Mouse (Mus musculus) midbrain, postnatal 0 days (tissue): ENCODE results near the gene Gm45618. TPM values are rescaled to one million over a fixed set of nuclear protein-coding genes. Genes with fewer than 3 reads are reported as not detected.

Source experiments
- ATAC-seq: fragments of 200-750 bp; cut with Nextera tagmentation; 2 replicates; pipeline ENCODE4 v1.8.0; 2017; ENCODE audit warnings: moderate number of reproducible peaks, mild to moderate bottlenecking, moderate TSS enrichment, moderate library complexity; ENCODE audit not compliant: low FRiP score
- DNase-seq: peaks from one replicate; pipeline ENCODE4 v3.0.0-alpha.2; 2015; ENCODE audit warnings: low spot score
- H3K27ac ChIP-seq: fragments of 300-500 bp; sonication (generic); 2 replicates; pipeline ENCODE4 v1.5.1; 2014; ENCODE audit warnings: low read depth, mild to moderate bottlenecking, low read length, mixed read lengths
- H3K27me3 ChIP-seq: fragments of 300-500 bp; sonication (generic); 2 replicates; pipeline ENCODE4 v1.6.1; 2014; ENCODE audit warnings: low read length, control low read depth, mixed read lengths; ENCODE audit not compliant: insufficient read depth
- H3K36me3 ChIP-seq: fragments of 300-500 bp; sonication (generic); 2 replicates; pipeline ENCODE4 v1.6.1; 2014; ENCODE audit warnings: low read length, control low read depth, mixed read lengths; ENCODE audit not compliant: insufficient read depth
- H3K4me1 ChIP-seq: fragments of 300-500 bp; sonication (generic); 2 replicates; pipeline ENCODE4 v1.6.1; 2014; ENCODE audit warnings: mild to moderate bottlenecking, control low read depth, antibody characterized with exemption, low read length, mixed read lengths; ENCODE audit not compliant: insufficient read depth
- H3K4me2 ChIP-seq: fragments of 300-500 bp; sonication (generic); 2 replicates; pipeline ENCODE4 v1.6.1; 2014; ENCODE audit warnings: low read depth, mild to moderate bottlenecking, low read length, mixed read lengths; ENCODE audit not compliant: poor library complexity, severe bottlenecking
- H3K4me3 ChIP-seq: fragments of 300-500 bp; sonication (generic); 2 replicates; pipeline ENCODE4 v1.5.1; 2014; ENCODE audit warnings: low read depth, mild to moderate bottlenecking, low read length, moderate library complexity
- H3K9ac ChIP-seq: fragments of 300-500 bp; sonication (generic); replicated peaks from 2 replicates; pipeline ENCODE4 v1.6.1; 2014; ENCODE audit warnings: mild to moderate bottlenecking, low read length, moderate library complexity, mixed read lengths; ENCODE audit not compliant: poor library complexity, severe bottlenecking
- H3K9me3 ChIP-seq: fragments of 300-500 bp; sonication (generic); 2 replicates; pipeline ENCODE4 v1.6.1; 2016; ENCODE audit warnings: low read length, control low read depth
- CTCF ChIP-seq: IDR thresholded peaks from 2 replicates; pipeline ENCODE4 v1.5.1; 2016; ENCODE audit warnings: antibody characterized with exemption, mild to moderate bottlenecking
- WGBS: fragments of 180-500 bp; shearing (Covaris S2); extraction: QIAGEN DNeasy Blood & Tissue Kit; methylation state at CpG from one replicate; pipeline ENCODE4 v1.1.7; 2014; 5-methylcytosine and 5-hydroxymethylcytosine counted together
- polyA plus RNA-seq: library from polyadenylated mRNA; unstranded; fragments of >200 nt; fragmentation: Nextera tagmentation; extraction: Ambion mirVana; gene quantifications from 2 replicates; pipeline ENCODE4 v1.2.1, GENCODE M21; 2015
- total RNA-seq: library from RNA; depleted of rRNA; stranded (reverse); fragments of >200 nt; gene quantifications from 2 replicates; pipeline ENCODE4 v1.2.3, GENCODE M21; 2014

Gm45618 gene
- total and polyA plus RNA-seq, 2 experiments from 2014 or later = not detected

DNA sequence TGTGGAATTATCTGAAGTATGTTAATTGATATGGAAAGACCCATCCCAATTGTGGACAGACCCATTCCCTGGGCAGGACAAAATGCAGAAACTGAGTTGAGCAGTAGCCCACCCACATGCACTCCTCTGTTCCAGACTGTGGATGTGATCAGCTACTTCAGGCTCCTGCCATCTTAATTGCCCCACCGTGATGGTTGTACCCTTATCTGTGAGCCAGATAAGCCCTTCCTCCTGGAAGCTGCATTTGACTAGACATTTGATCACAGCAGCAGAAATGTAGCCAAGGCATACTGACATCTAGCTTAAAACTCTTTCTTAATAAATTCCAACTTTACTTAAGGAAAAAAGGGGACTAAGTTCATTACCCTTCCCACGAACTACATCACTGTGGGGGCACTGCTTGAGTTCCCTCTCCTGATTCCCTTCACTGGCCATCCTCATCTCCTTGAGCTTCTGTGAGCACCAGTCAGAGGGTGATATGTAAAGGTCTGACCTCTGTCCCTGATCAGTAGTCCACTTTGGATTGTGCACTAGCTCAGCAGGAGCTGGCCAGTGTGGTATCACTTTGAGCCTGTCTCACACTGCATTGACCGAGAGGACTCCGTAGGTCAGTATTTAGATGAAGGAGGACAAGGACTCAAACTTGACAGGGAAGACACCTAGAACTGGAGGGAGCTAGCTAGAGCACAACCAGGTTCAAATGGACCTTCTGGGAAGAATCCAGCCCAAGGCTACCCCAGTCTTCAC, 34.2 kb downstream of the Gm45618 start:
- Histone ChIP-seq H3K9ac (no peak overlapping the region), H3K36me3 (peaks cover 63% of the 10 kb centered on the region), H3K4me3 (no peak overlapping the region), H3K27me3 (no peaks in the 10 kb centered on the region), H3K27ac (no peak overlapping the region), H3K4me1 (peaks cover 25% of the 10 kb centered on the region; the same call in 1 of the 2 replicates), H3K4me2 (no peak overlapping the region), H3K9me3 (no peaks in the 10 kb centered on the region)
- DNase-seq (no peak), ATAC-seq (no peak)
- WGBS = 90% methylated on average over 4 of the region's 4 CpGs
- no peak for TF ChIP-seq CTCF

DNA sequence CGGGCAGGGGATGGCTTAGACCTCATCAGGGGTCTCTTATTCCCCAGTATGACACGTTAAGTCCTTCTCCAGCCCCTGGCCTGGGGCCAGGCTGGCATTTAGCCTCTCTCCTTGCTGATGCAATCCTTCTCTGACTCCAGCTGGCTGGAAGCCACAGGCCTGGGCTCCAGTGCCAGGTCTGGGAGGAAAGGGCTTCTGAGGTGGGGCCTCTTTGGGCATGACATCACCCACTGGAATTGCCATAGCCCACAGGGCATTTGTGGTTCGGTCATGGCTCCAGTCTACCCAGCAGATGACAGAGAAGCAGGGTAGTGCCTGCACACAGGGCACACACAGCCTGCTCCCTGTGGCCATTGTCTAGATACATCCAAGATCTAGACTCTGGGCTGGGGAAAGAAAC, 35.7 kb downstream of the Gm45618 start:
- no peak for TF ChIP-seq CTCF
- Histone ChIP-seq H3K36me3 (peaks cover 76% of the 10 kb centered on the region), H3K4me1 (peaks cover 10% of the 10 kb centered on the region; the same call in 1 of the 2 replicates), H3K4me2 (no peak overlapping the region), H3K27me3 (no peaks in the 10 kb centered on the region), H3K9ac (no peak overlapping the region), H3K4me3 (no peak overlapping the region), H3K27ac (no peak overlapping the region), H3K9me3 (no peaks in the 10 kb centered on the region)
- 28% methylated on average over 3 of the region's 3 CpGs for WGBS
- DNase-seq = peak; percentile 88
- ATAC-seq = 0 out of 2 replicates have a peak, but pooled peaks have one; percentile 8

DNA sequence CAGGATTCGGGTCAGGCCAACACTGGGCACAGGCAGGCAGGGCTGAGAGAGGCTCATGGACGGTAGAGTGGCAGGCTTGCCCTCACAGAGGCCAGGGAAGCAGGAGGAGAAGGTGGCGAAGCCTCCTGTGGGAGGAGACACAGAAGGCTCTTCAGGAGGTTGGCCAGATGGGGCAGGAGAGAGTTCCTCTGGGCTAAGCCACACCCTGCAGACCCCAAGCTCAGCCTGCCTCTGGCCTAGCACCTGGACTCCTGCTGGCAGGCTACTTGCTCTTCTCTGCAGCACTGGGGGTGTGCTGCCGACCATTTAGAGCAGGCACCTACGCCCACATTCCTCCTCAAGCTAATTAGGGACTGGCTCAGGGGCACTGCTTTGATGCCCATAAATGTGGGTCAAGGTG, 36.1 kb downstream of the Gm45618 start:
- Histone ChIP-seq H3K4me2 (no peak overlapping the region), H3K4me3 (no peak overlapping the region), H3K9ac (no peak overlapping the region), H3K27me3 (no peaks in the 10 kb centered on the region), H3K9me3 (no peaks in the 10 kb centered on the region), H3K27ac (no peak overlapping the region), H3K4me1 (0 out of 2 replicates have a peak, but pooled peaks cover 6% of the 10 kb centered on the region), H3K36me3 (peaks cover 76% of the 10 kb centered on the region)
- no peak for TF ChIP-seq CTCF
- no peak for ATAC-seq
- DNase-seq = no peak
- WGBS = 30% methylated on average over 5 of the region's 5 CpGs

DNA sequence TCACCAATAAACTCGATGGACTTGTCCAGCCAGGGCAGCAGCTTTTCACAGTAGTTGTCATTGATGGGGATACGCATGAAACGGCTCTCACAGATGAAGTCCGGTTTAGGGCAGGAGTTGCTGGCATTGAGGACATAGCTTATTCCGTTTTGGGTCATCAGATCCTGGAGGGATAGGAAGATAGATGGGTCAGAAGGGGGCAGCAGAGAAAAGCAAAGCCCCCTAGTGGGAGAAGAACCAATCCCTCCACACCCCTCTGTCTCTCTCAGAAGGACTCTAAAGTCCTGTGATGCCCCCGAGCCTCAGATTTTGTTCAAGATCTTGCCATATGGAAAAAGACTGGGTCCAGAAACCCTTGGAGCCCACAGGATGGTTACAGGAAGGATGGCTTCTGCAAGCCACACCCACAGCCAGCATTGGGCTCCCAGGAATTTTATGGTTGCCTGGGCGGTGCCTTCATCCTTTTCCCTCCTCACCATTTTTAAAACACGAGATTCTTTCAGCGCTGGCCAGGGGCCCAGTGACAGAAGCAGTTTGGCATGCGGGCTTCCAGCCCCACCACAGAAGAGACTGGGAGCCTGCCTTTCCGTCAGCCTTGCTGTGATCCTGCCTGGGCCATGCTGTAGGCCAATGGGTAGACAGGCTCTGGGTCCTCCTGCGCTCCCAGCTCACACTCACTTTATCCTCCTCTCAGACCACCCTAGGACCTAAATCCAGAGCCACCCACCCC, 36.8 kb downstream of the Gm45618 start:
- H3K4me3 ChIP-seq = no peak overlapping the region
- 41% methylated on average over 12 of the region's 12 CpGs for WGBS
- ATAC-seq (no peak), DNase-seq (no peak)
- H3K9ac ChIP-seq = no peak overlapping the region
- peak; percentile 50 for TF ChIP-seq CTCF
- H3K4me1 ChIP-seq = 0 out of 2 replicates have a peak, but pooled peaks cover 3% of the 10 kb centered on the region
- H3K27ac ChIP-seq = no peak overlapping the region
- no peaks in the 10 kb centered on the region for H3K9me3 ChIP-seq
- no peaks in the 10 kb centered on the region for H3K27me3 ChIP-seq
- H3K36me3 ChIP-seq = peaks cover 77% of the 10 kb centered on the region
- H3K4me2 ChIP-seq = no peak overlapping the region

DNA sequence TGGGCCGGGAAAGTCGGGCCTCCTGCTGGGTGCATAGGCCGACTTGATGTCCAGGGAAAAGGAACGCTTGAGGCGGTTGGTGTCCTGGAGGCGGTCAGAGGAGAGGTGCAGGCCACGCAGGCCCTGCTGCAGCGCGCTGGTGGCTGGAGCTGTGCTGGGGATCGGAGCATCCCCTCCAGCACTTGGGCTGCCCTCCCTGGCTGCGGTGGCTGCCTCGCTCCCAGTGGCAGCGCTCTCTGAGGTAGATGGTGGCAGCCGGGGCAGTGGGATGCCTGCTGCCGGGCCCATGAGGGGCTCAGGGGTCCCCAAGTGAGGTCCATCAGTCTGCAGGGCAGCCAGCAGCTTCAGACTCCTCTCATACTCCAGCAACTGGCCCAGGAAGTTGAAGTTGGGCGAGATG, 37.9 kb downstream of the Gm45618 start:
- Histone ChIP-seq H3K4me2 (no peak overlapping the region), H3K36me3 (peaks cover 69% of the 10 kb centered on the region), H3K4me1 (no peaks in the 10 kb centered on the region), H3K9me3 (no peaks in the 10 kb centered on the region), H3K9ac (no peak overlapping the region), H3K4me3 (no peak overlapping the region), H3K27me3 (no peaks in the 10 kb centered on the region), H3K27ac (no peak overlapping the region)
- DNase-seq (no peak), ATAC-seq (no peak)
- TF ChIP-seq CTCF = no peak
- WGBS = 53% methylated on average over 15 of the region's 16 CpGs

DNA sequence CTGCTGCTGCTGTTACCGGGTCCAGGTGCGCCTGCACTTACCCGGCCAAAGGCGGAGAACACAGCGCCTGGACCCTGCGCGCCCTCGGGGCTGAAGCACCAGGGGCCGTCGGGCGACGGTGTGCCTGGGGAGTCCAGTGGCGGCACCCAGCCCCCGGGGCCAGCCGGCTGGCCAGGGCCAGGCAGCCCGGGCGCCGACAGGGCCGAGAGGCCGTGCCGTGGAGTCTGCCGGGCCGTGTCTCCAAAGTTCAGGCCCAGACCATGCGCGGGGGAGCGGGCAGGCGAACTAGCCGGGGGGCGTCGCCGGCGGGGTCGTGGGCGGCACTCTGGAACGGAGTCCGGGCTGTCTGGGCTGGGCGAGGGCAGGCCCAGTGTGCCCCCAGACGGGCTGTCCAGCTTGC, 38.4 kb downstream of the Gm45618 start:
- H3K9me3 ChIP-seq = no peaks in the 10 kb centered on the region
- ATAC-seq (no peak), DNase-seq (no peak)
- no peaks in the 10 kb centered on the region for H3K4me1 ChIP-seq
- no peak overlapping the region for H3K4me3 ChIP-seq
- H3K36me3 ChIP-seq = peaks cover 65% of the 10 kb centered on the region
- no peak overlapping the region for H3K27ac ChIP-seq
- no peak for TF ChIP-seq CTCF
- WGBS = 20% methylated on average over 25 of the region's 38 CpGs
- H3K4me2 ChIP-seq = no peak overlapping the region
- no peak overlapping the region for H3K9ac ChIP-seq
- no peaks in the 10 kb centered on the region for H3K27me3 ChIP-seq
